Mouse (Mus musculus): Measurements from ENCODE around the gene Acap1.

DNA sequence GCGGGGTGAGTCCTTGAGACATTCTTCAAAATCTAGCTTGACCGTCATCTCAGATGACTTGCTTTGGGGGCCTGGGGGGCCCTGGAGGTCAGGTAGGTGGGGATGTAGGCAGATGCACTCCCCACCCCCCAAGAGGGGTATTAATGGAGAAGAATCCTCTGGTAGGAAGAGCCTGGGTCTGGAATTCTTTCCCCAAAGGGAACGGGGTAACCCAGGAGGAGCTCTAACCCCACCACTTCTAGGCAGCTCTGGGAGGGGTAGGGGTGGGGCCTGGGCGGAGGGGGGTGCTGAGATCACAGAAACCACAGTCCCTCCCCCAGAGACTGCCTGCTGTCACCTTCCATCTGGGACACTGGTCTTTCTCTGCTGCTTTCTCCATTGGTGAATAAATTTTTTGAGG is at the start of gene Acap1:
- TF ChIP-seq CTCF (IDR thresholded peaks at IDR 0.05), result no peak
- TF ChIP-seq EP300 (IDR thresholded peaks at IDR 0.05; ENCODE audit: insufficient read depth, low read depth, low read length), result no peak

All from heart, adult 2 months (tissue).